Mouse (Mus musculus): ENCODE measurements at regions not wholly inside any gene's neighbourhood (a gene's known extent, or its start where the extent isn't known, plus 50 kb on each side); places are given as distances from the start of the nearest gene placed in this dataset.
"Not testable (repeated sequence)": the region's sequence is repeated elsewhere in the genome, so short reads cannot be mapped to it uniquely, and the experiment has no call there.

- not testable (repeated sequence) for DNase-seq (ENCODE audit: low spot score in 2 of 2)
These were observed 303.8 kb upstream of the Gm5152 start for GRCm38 (mm10) chr5:10550115-10550514.

GRCm38 (mm10) chr5:10562321-10562720 lies 316.0 kb upstream of the Gm5152 start:
- DNase-seq (ENCODE audit: low spot score in 2 of 2): peak; percentile 9 to 21

GRCm38 (mm10) chr5:10592392-10592791 lies 346.1 kb upstream of the Gm5152 start:
- DNase-seq (ENCODE audit: low spot score in 2 of 2): no peak

- DNase-seq (ENCODE audit: low spot score in 2 of 2): no peak
These were observed 346.8 kb upstream of the Gm8871 start for GRCm38 (mm10) chr5:10600774-10601173.

- no peak for DNase-seq (ENCODE audit: low spot score in 2 of 2)
These were observed 314.4 kb upstream of the Gm8871 start for GRCm38 (mm10) chr5:10633176-10633575.

- no peak for DNase-seq (ENCODE audit: low spot score in 2 of 2)
These were observed 299.5 kb upstream of the Gm8871 start for GRCm38 (mm10) chr5:10648075-10648474.

GRCm38 (mm10) chr5:10663301-10663700 lies 284.3 kb upstream of the Gm8871 start:
- DNase-seq (ENCODE audit: low spot score in 2 of 2): no peak

- DNase-seq (ENCODE audit: low spot score in 2 of 2): no peak
These were observed 273.4 kb upstream of the Gm8871 start for GRCm38 (mm10) chr5:10674199-10674598.

- DNase-seq (ENCODE audit: low spot score in 2 of 2): no peak
These were observed 262.1 kb upstream of the Gm8871 start for GRCm38 (mm10) chr5:10685519-10685918.

- no peak for DNase-seq (ENCODE audit: low spot score in 2 of 2)
These were observed 220.5 kb upstream of the Gm8871 start for GRCm38 (mm10) chr5:10727056-10727455.

GRCm38 (mm10) chr5:10749546-10749945 lies 198.1 kb upstream of the Gm8871 start:
- DNase-seq (ENCODE audit: low spot score in 2 of 2): no peak

- no peak for DNase-seq (ENCODE audit: low spot score in 2 of 2)
These were observed 180.1 kb upstream of the Gm8871 start for GRCm38 (mm10) chr5:10767469-10767868.

All from frontal cortex, postnatal 25 days (tissue).